ENCODE assay signal across 12 mouse cellular contexts in genomic region chr9:122295396-122295795, GRCm38 (mm10).
"Had no signal": no experiment of that assay in that cellular context is flagged by ENCODE, and none has a peak within 500 bp of the region (broad histone marks: within the 10 kb centered on the region; RNA-seq: fewer than 3 reads in every experiment).

No protein-coding gene starts in this region.

- H3K9me3 ChIP-seq: limb, embryonic 15.5 days; liver, embryonic 12.5 days; megakaryocyte, embryonic 14.5 days; midbrain, embryonic 12.5 days; neural tube, embryonic 13.5 days had no signal

- H3K9ac ChIP-seq: limb, embryonic 15.5 days; liver, embryonic 12.5 days; lung, embryonic 14.5 days; midbrain, embryonic 12.5 days had no signal

- H3K36me3 ChIP-seq: limb, embryonic 15.5 days; liver, embryonic 12.5 days; midbrain, embryonic 12.5 days; neural tube, embryonic 13.5 days had no signal

- H3K27ac ChIP-seq: limb, embryonic 15.5 days had no signal

- H3K27me3 ChIP-seq: limb, embryonic 15.5 days; midbrain, embryonic 12.5 days; neural tube, embryonic 13.5 days had no signal

- DNase-seq: kidney, adult 11 months; kidney, postnatal 10 days; layer of hippocampus, postnatal 36 days; lung, embryonic 14.5 days; lung, postnatal 10 days; right cerebral cortex, postnatal 14 days; thymus, postnatal 4 days had no signal
